Mouse (Mus musculus) forebrain, embryonic 12.5 days (tissue): ENCODE data around the gene Ccdc80. TPM values are rescaled to one million over a fixed set of nuclear protein-coding genes. Genes with fewer than 3 reads are reported as not detected.

Source experiments
- ATAC-seq: fragments of 200-750 bp; cut with Nextera tagmentation; 2 replicates; pipeline ENCODE4 v1.8.0; 2017; ENCODE audit warnings: moderate TSS enrichment; ENCODE audit not compliant: low FRiP score
- H3K27ac ChIP-seq: fragments of 300-500 bp; sonication (generic); 2 replicates; pipeline ENCODE4 v1.5.1; 2016; ENCODE audit warnings: mild to moderate bottlenecking
- H3K27me3 ChIP-seq: fragments of 300-500 bp; sonication (generic); 2 replicates; pipeline ENCODE4 v1.6.1; 2016; ENCODE audit warnings: mild to moderate bottlenecking
- H3K36me3 ChIP-seq: fragments of 300-500 bp; sonication (generic); replicated peaks from 2 replicates; pipeline ENCODE4 v1.6.1; 2016; ENCODE audit warnings: mild to moderate bottlenecking
- H3K4me1 ChIP-seq: fragments of 300-500 bp; sonication (generic); 2 replicates; pipeline ENCODE4 v1.6.1; 2016
- H3K4me2 ChIP-seq: fragments of 300-500 bp; sonication (generic); 2 replicates; pipeline ENCODE4 v1.6.1; 2016; ENCODE audit warnings: mild to moderate bottlenecking, moderate library complexity
- H3K4me3 ChIP-seq: fragments of 300-500 bp; sonication (generic); replicated peaks from 2 replicates; pipeline ENCODE4 v1.5.1; 2016; ENCODE audit warnings: mild to moderate bottlenecking
- H3K9ac ChIP-seq: fragments of 300-500 bp; sonication (generic); 2 replicates; pipeline ENCODE4 v1.6.1; 2016; ENCODE audit warnings: mild to moderate bottlenecking
- H3K9me3 ChIP-seq: fragments of 300-500 bp; sonication (generic); 2 replicates; pipeline ENCODE4 v1.6.1; 2016
- WGBS: fragments of 180-500 bp; shearing (Covaris S2); methylation state at CpG from one replicate; pipeline ENCODE4 v1.1.7; 2016; 5-methylcytosine and 5-hydroxymethylcytosine counted together
- polyA plus RNA-seq: library from polyadenylated mRNA; unstranded; fragments of >200 nt; fragmentation: Nextera tagmentation; extraction: Ambion mirVana; gene quantifications from 2 replicates; pipeline ENCODE4 v1.2.1, GENCODE M21; 2016

Gene Ccdc80
- polyA plus RNA-seq, 1 experiment from 2014 or later = 10.9 TPM

- H3K9me3 ChIP-seq = no peaks in the 10 kb centered on the region
- no peak for ATAC-seq
- no peaks in the 10 kb centered on the region for H3K36me3 ChIP-seq
- H3K4me3 ChIP-seq = no peak overlapping the region
- no peak overlapping the region for H3K27ac ChIP-seq
- 75% methylated on average over 5 of the region's 5 CpGs for WGBS
- no peak overlapping the region for H3K9ac ChIP-seq
- no peaks in the 10 kb centered on the region for H3K4me1 ChIP-seq
- H3K27me3 ChIP-seq = no peaks in the 10 kb centered on the region
- H3K4me2 ChIP-seq = no peak overlapping the region
Observed at GRCm38 (mm10) chr16:45122571-45122970, 29.4 kb downstream of the Ccdc80 start.

DNA sequence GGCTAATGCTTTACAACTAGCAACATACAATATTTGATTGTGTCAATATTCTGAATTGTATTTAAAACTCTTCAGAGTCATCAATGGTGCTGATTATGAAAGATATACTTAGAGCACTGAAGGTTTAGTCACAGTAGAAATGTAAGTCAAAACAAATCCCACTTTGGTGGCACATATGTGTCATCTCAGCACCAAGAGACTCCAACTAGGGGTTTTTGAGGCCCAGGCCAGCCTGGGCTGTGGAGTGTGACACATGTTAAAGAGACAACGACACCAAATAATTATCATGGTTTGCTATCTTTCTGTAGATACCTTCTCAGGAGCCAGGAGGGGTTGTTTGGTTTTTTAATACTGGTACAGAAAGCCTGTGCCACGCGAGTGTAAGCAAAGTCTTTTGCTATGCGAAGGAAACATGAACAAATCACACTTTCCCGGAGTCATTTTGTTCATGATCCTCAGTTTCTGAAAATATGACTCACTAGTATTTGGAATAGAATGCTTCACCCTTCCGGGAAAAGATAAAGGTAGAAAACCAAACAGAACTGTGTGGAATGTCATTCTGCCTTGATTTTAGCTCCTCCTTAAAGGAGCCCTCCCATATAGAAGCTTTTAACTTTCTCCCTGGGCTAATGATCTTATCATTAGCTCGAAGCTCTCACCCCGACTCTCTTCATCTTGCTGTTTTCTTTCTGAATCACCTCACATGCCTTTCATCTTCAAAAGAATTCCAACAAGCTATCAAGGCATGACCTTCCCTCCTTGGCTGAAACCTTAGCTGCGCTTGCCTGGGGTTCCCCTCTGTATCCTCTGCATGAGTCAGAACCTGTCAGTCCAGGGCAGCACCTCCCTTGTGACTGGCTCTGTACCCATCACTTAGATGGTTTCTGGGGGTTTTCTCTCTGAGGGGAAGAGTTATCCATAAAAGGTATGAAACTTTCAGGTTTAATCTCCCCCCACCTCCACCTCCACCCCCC, 31.3 kb downstream of the Ccdc80 start:
- Histone ChIP-seq H3K9me3 (no peaks in the 10 kb centered on the region), H3K27ac (no peak overlapping the region), H3K4me1 (no peaks in the 10 kb centered on the region), H3K4me3 (no peak overlapping the region), H3K9ac (no peak overlapping the region), H3K36me3 (no peaks in the 10 kb centered on the region), H3K4me2 (no peak overlapping the region), H3K27me3 (no peaks in the 10 kb centered on the region)
- ATAC-seq = no peak
- WGBS = 74% methylated on average over 9 of the region's 9 CpGs

DNA sequence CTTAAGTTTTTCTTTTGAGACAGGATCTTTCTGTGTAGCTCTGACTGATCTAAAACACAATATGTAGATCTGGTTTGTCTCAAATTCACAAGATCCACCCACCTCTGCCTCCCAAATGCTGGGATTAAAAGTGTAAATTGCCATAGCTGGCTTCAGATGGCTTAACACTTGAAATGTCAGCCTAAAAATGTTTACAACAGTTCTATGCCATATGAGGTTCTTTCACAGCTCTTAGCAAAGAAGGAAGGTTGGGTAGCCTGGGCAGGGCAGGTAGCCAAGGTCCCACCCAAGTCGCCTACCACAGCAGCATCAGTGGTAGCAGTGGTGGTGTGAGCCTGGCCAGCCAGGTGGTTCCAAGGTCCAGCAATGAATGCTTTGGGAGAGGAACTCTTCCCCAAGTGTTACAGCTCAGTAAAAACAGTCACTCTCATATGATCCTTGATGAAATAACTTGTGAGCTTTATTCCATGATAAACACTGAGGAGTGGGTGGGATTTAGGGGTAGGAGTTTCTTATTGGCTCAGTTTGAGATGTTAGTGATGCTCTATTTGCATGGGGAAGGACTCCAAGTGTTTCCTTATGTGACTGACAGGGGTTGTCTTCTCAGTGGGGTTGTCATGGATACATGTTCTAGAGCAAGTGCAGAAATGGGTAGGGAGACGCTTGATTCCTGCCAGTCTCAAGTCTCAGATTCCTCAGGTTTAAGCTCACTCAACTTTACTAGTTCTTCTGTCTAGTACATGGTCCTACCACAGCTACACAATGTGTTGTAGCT, 34.9 kb downstream of the Ccdc80 start:
- Histone ChIP-seq H3K4me1 (no peaks in the 10 kb centered on the region), H3K9ac (no peak overlapping the region), H3K9me3 (no peaks in the 10 kb centered on the region), H3K27me3 (no peaks in the 10 kb centered on the region), H3K27ac (no peak overlapping the region), H3K4me2 (no peak overlapping the region), H3K36me3 (no peaks in the 10 kb centered on the region), H3K4me3 (no peak overlapping the region)
- ATAC-seq = no peak
- 86% methylated on average over 2 of the region's 2 CpGs for WGBS

DNA sequence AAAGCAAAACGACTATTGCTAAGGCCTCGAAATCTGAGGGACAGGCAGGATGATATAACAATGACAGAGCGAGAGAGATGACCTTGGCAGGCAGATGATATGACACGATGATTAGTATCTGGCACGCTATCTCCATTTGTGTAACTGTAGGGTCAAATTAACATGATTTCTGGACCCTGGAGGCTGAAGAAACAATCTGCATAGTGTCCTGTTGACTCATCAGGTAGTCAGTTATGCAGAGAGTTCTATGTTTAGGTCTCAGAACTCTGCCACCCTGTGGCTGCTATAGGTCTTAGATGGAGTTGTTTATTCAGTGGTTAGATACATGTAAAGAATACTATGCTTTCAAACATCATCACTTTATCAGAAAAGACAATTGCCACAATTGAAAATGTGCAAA, 48.5 kb downstream of the Ccdc80 start:
- H3K4me1 ChIP-seq = no peaks in the 10 kb centered on the region
- H3K9me3 ChIP-seq = no peaks in the 10 kb centered on the region
- H3K4me3 ChIP-seq = no peak overlapping the region
- H3K4me2 ChIP-seq = no peak overlapping the region
- no peak for ATAC-seq
- H3K36me3 ChIP-seq = peaks cover 66% of the 10 kb centered on the region
- 95% methylated on average over 5 of the region's 5 CpGs for WGBS
- H3K27ac ChIP-seq = no peak overlapping the region
- no peaks in the 10 kb centered on the region for H3K27me3 ChIP-seq
- no peak overlapping the region for H3K9ac ChIP-seq

DNA sequence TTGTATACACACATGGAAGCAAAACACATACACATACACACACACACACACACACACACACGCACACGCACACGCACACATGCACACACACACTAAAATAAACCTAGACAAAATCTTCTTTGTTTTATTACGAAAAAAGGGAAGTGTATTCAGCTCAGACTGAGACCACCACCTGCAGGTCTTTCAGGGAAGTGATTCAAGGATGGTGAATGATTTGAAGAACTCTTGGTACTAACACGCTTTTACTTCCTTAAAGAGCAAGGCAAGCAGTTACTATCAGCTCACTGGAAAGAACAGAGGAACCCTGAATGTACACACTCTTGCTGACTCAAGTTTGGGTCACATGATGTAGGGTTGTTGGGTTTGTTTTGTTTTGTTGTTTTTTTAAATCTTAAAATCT, 49.4 kb downstream of the Ccdc80 start:
- 89% methylated on average over 5 of the region's 5 CpGs for WGBS

DNA sequence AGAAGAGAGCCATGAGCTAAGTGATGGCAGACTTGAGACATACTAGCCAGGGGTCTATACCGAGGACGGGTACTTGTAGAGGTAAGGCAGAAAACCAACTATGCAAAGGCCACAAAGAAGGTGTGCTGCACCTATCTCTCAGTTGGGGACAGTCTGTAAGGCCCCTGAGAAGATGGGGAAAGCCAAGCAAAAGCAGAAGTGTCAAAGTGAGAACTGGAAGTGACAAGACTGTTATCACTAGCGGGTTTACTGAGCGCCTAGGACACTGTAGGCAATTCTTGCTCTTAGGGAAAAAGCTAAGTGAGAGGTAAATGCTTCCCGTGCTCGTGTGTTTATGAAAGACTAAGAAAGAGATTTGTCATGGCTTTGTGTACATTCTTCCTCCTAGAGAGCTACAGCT, 51.9 kb downstream of the Ccdc80 start:
- Histone ChIP-seq H3K27me3 (no peaks in the 10 kb centered on the region), H3K36me3 (peaks cover 73% of the 10 kb centered on the region), H3K4me3 (no peak overlapping the region), H3K9me3 (no peaks in the 10 kb centered on the region), H3K9ac (no peak overlapping the region), H3K27ac (no peak overlapping the region), H3K4me2 (no peak overlapping the region), H3K4me1 (no peaks in the 10 kb centered on the region)
- 93% methylated on average over 6 of the region's 6 CpGs for WGBS
- no peak for ATAC-seq

More for the DNA sequence above, 49.4 kb downstream of the Ccdc80 start:
- Histone ChIP-seq H3K36me3 (peaks cover 74% of the 10 kb centered on the region), H3K4me1 (no peaks in the 10 kb centered on the region), H3K27me3 (no peaks in the 10 kb centered on the region), H3K9me3 (no peaks in the 10 kb centered on the region), H3K4me3 (no peak overlapping the region), H3K4me2 (no peak overlapping the region), H3K9ac (no peak overlapping the region), H3K27ac (no peak overlapping the region)
- ATAC-seq = no peak

DNA sequence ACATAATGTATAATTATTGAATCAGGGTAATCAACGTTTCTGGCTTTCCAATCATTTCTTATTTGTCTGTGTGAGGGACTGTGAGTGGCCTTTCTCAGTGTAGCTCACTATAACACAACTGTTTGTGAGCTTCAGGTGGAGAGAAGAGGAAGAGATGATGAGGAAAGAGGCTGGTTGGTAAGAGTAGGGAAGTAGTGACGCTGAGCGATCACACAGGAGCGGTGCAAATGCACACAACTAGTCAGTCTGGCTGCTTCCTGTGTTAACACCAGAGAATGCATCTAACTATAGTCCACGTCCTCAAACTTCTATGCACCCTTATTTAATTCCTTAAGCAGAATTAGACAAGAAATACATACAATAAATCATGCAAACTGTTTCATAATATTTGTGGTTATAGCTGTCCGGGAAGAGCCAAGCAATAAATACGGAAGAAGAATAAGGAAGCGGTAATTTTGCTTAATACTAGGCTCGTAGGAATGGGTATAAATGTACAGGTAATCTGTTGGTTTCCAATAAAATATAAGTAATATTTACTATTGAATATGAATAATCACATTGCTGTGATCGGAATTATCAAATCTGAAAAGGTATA, 55.4 kb downstream of the Ccdc80 start:
- Histone ChIP-seq H3K4me2 (no peak overlapping the region), H3K9me3 (no peaks in the 10 kb centered on the region), H3K27me3 (no peaks in the 10 kb centered on the region), H3K27ac (no peak overlapping the region), H3K36me3 (peaks cover 72% of the 10 kb centered on the region), H3K4me1 (no peaks in the 10 kb centered on the region), H3K4me3 (no peak overlapping the region), H3K9ac (no peak overlapping the region)
- WGBS = 94% methylated on average over 10 of the region's 10 CpGs
- no peak for ATAC-seq

DNA sequence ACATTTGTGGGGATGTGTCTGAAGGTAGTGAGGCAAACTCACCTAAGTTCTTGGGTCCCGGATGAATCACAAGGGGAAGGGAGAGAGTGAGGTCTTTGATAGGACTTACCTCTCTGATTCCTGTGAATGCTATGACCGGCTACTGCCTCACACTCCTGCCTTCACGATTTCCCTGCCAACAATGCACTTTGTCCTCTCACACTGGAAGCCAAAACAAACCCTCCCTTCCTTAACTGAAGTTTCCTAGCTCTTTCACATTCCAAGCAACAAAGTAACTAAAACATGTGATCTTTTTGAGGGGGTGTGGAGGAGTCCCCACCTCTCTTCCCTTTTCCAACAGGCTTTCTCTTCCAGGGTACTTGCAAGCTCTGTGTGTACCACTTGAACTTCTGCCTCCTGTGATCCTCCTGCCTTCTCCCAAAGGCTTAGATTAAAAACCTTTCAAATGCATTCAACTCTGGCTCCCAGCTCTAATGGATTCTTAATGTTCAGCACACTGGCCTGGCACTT, 61.6 kb downstream of the Ccdc80 start:
- no peaks in the 10 kb centered on the region for H3K27me3 ChIP-seq
- no peak for ATAC-seq
- 85% methylated on average over 3 of the region's 3 CpGs for WGBS

DNA sequence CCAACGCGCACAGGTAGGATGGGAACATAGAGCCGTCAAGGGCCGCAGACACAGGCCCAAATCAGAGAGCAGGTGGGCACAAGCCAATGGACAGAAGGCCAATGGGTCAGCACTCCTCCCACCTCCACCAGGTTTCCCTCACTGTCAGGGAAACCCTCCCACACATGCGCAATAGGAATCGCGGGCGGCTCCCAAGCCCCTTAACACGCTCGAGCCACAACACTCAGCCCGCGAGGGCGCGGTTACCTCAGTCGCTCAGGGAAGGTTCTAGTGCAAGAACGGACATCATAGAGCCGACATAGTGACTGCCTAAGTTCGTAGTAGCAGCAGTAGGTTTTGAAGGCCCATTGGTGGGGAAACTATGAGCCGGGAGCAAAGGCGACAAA, 64.9 kb downstream of the Ccdc80 start:
- Histone ChIP-seq H3K9ac (peak overlapping the region; percentile 70), H3K27ac (peak overlapping the region; percentile 94), H3K4me3 (peak overlapping the region; percentile 84), H3K27me3 (no peaks in the 10 kb centered on the region), H3K36me3 (peaks cover 9% of the 10 kb centered on the region; the same call in 1 of the 2 replicates), H3K4me1 (peaks cover 23% of the 10 kb centered on the region), H3K9me3 (no peaks in the 10 kb centered on the region), H3K4me2 (peak overlapping the region; percentile 85)
- under 1% methylated on average over 20 of the region's 20 CpGs for WGBS
- ATAC-seq = peak; percentile 73

More for the DNA sequence above, 61.6 kb downstream of the Ccdc80 start:
- H3K36me3 ChIP-seq = peaks cover 34% of the 10 kb centered on the region
- no peaks in the 10 kb centered on the region for H3K9me3 ChIP-seq
- no peak overlapping the region for H3K4me2 ChIP-seq
- no peak overlapping the region for H3K4me3 ChIP-seq
- no peak overlapping the region for H3K27ac ChIP-seq
- H3K4me1 ChIP-seq = peaks cover 15% of the 10 kb centered on the region
- no peak overlapping the region for H3K9ac ChIP-seq

DNA sequence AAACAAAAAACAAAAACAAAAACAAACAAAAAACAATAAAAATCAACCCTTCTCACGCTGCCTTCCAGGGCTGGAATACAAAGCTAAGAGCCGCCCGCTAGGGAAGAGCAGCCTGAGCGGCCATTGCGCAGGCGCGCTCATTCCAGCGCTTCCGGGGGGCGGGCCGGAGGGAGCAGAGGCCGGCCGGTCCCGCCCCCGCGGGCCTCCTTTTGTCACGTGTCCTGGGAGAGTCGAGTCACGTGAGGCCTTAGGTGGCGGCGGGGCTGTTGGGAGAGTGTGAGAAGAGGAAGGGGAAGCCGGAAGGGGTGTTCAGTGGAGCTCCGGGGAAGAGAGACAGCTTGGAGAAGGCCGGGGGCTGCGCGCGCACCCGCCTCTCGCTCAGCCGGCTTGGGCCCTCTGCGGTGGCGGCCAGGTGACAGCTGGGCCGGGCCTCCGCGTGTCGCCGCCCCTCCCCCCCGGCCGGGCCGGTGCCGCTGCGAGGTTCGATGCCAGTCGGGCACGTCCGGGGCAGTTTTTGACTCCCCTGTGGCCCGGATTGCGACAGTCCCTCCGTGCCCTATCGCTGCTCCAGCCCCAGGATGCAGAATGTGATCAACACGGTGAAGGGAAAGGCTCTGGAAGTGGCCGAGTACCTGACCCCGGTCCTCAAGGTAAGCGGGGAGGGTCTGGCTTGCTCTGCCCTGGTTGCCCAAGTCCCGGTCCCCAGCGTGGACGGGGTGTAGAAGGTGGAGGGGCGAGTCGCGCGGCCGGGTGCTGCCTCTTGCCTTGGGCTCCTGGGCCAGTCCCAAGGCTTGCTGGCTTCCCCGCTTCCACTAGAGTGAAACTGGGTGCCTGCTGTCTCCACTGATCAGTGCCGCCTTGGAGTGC, 65.6 kb downstream of the Ccdc80 start, which contains the start of the genes Slc35a5 and Atg3:
Gene Slc35a5, minus strand, starts transcription at position 185 of the 867 bp plus-strand sequence.
Gene Atg3, plus strand, starts transcription at position 264 of the 867 bp plus-strand sequence.
- Histone ChIP-seq H3K4me2 (peak within 1 kb of the TSS; percentile 85), H3K27ac (peak within 1 kb of the TSS; percentile 94), H3K4me3 (peak within 1 kb of the TSS; percentile 84), H3K9ac (peak within 1 kb of the TSS; percentile 88), H3K4me1 (peaks cover 23% of the 10 kb centered on the region), H3K36me3 (peaks cover 9% of the 10 kb centered on the region; the same call in 1 of the 2 replicates), H3K9me3 (no peaks in the 10 kb centered on the region), H3K27me3 (no peaks in the 10 kb centered on the region)
- ATAC-seq = peak; percentile 99
- under 1% methylated on average over 57 of the region's 64 CpGs for WGBS

GRCm38 (mm10) chr16:45159389-45159716, 66.2 kb downstream of the Ccdc80 start:
- H3K9ac ChIP-seq = peak overlapping the region; percentile 88
- no peak for ATAC-seq

More at GRCm38 (mm10) chr16:45159389-45159716, 66.2 kb downstream of the Ccdc80 start:
- WGBS = 8% methylated on average over 11 of the region's 11 CpGs
- H3K9me3 ChIP-seq = no peaks in the 10 kb centered on the region
- no peaks in the 10 kb centered on the region for H3K27me3 ChIP-seq
- peaks cover 23% of the 10 kb centered on the region for H3K4me1 ChIP-seq
- H3K4me3 ChIP-seq = peak overlapping the region; percentile 84
- H3K27ac ChIP-seq = peak overlapping the region; percentile 94
- H3K4me2 ChIP-seq = peak overlapping the region; percentile 85
- H3K36me3 ChIP-seq = peaks cover 9% of the 10 kb centered on the region; the same call in 1 of the 2 replicates
